In the genomic region with DNA sequence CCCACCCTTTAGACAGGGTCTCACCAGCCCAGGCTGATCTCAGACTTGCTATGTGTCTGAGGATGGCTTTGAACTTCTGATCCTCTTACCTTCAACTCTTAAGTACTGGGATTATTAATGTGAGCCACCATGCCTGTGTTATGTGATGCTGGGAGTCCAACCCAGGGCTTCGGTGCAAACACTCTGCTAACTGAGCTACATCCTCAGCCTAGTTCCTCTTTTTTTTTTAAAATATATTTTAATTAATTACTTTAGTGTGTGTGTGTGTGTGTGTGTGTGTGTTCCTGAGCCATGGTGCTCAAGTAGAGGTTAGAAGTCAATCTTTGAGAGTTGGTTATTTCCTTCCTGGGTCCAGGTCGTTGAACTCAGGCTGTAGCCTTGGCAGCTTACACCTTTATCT, we compare ENCODE assay signal across 23 mouse cellular contexts. TPM values are rescaled to one million over a fixed set of nuclear protein-coding genes. Genes with fewer than 3 reads are reported as not detected.
"Had no signal": no experiment of that assay in that cellular context is flagged by ENCODE, and none has a peak within 500 bp of the region (broad histone marks: within the 10 kb centered on the region; RNA-seq: fewer than 3 reads in every experiment).

No protein-coding gene starts in this region.

- H3K9me3 ChIP-seq: megakaryocyte, embryonic 14.5 days; midbrain, embryonic 13.5 days; midbrain, embryonic 15.5 days; neural tube, embryonic 12.5 days; stomach, embryonic 15.5 days had no signal

- H3K4me1 ChIP-seq: midbrain, embryonic 13.5 days; midbrain, embryonic 15.5 days; neural tube, embryonic 12.5 days; stomach, embryonic 15.5 days had no signal

- DNase-seq: lung, adult 18-20 months; lung, embryonic 14.5 days; lung, postnatal 10 days; lung, postnatal 4 days; right cerebral cortex, postnatal 14 days; thymus, adult 2 months; thymus, postnatal 25 days; thymus, postnatal 4 days had no signal

- H3K4me2 ChIP-seq: lung, embryonic 14.5 days; midbrain, embryonic 11.5 days; midbrain, embryonic 13.5 days; midbrain, embryonic 15.5 days; neural tube, embryonic 12.5 days; stomach, embryonic 15.5 days had no signal

- ATAC-seq: midbrain, embryonic 13.5 days; midbrain, embryonic 15.5 days had no signal

- H3K4me3 ChIP-seq: midbrain, embryonic 13.5 days; midbrain, embryonic 15.5 days; neural tube, embryonic 12.5 days; stomach, embryonic 15.5 days had no signal

- H3K9ac ChIP-seq: lung, embryonic 14.5 days; midbrain, embryonic 13.5 days; midbrain, embryonic 15.5 days; neural tube, embryonic 12.5 days; stomach, embryonic 15.5 days had no signal

- H3K36me3 ChIP-seq: midbrain, embryonic 13.5 days; midbrain, embryonic 15.5 days; neural tube, embryonic 12.5 days; stomach, embryonic 15.5 days had no signal

- H3K27me3 ChIP-seq: midbrain, embryonic 13.5 days; midbrain, embryonic 15.5 days; neural tube, embryonic 12.5 days; stomach, embryonic 15.5 days had no signal

- H3K27ac ChIP-seq: midbrain, embryonic 13.5 days; midbrain, embryonic 15.5 days; neural tube, embryonic 12.5 days; stomach, embryonic 15.5 days; stomach, postnatal 0 days had no signal

RNA-seq across cellular contexts. Expression of a gene that starts 4.0 kb away (rescaled TPM):
- total RNA-seq: midbrain, postnatal 0 days had no signal
- polyA plus RNA-seq: lung, embryonic 14.5 days; midbrain, embryonic 11.5 days; midbrain, embryonic 13.5 days; midbrain, embryonic 15.5 days; midbrain, postnatal 0 days; neural tube, embryonic 12.5 days; neural tube, embryonic 14.5 days had no signal

RNA-seq across cellular contexts. Expression of a gene that starts 27.9 kb away (rescaled TPM):
- total RNA-seq: megakaryocyte progenitor cell, adult 5-6 weeks; midbrain, postnatal 0 days; monocyte, adult 5-6 weeks; neutrophil, adult 5-6 weeks had no signal
- polyA plus RNA-seq: lung, embryonic 14.5 days; lung, embryonic 16.5 days; midbrain, embryonic 11.5 days; midbrain, embryonic 13.5 days; midbrain, embryonic 15.5 days; midbrain, postnatal 0 days; neural tube, embryonic 12.5 days; neural tube, embryonic 14.5 days; spleen, adult 2 months; urinary bladder, adult 2 months had no signal

RNA-seq across cellular contexts. Expression of a gene that starts 44.2 kb away (rescaled TPM):
- polyA plus RNA-seq: midbrain, embryonic 11.5 days; midbrain, embryonic 13.5 days; midbrain, postnatal 0 days; neural tube, embryonic 12.5 days; neural tube, embryonic 14.5 days had no signal
